Mouse (Mus musculus) hematopoietic stem cell, adult 5-6 weeks (primary cell): ENCODE measurements at regions not wholly inside any gene's neighbourhood (a gene's known extent, or its start where the extent isn't known, plus 50 kb on each side); places are given as distances from the start of the nearest gene placed in this dataset.

Experiments used
- ATAC-seq, 2 experiments: fragments of 125-278 bp in 1 of 2; replicated peaks in 1 of 2; 2 replicates each; pipeline ENCODE4 v1.8.0; 2016 to 2017; ENCODE audit warnings: inconsistent platforms in 2 of 2, mild to moderate bottlenecking in 2 of 2, moderate number of reproducible peaks in 2 of 2, low read depth in 1 of 2, moderate TSS enrichment in 1 of 2; ENCODE audit not compliant: low FRiP score in 2 of 2, poor library complexity in 2 of 2, severe bottlenecking in 2 of 2, insufficient read depth in 1 of 2, low TSS enrichment in 1 of 2

- peak; percentile 60 to 74 for ATAC-seq
Observed at GRCm38 (mm10) chr3:140738654-140739369, 473.3 kb downstream of the Pdha2 start.

GRCm38 (mm10) chr3:140716896-140717295 is 495.3 kb downstream of the Pdha2 start:
- ATAC-seq = no peak

- ATAC-seq = peak; percentile 55 to 56; a peak in 3 of 4 replicates
Observed at GRCm38 (mm10) chr3:140707591-140708131, 504.5 kb downstream of the Pdha2 start.

- ATAC-seq = no peak
Observed at GRCm38 (mm10) chr3:140706725-140707124, 505.4 kb downstream of the Pdha2 start.

- no peak for ATAC-seq
Observed at GRCm38 (mm10) chr3:140705536-140705935, 506.6 kb downstream of the Pdha2 start.

GRCm38 (mm10) chr3:140702929-140703328 is 509.2 kb downstream of the Pdha2 start:
- no peak for ATAC-seq

DNA sequence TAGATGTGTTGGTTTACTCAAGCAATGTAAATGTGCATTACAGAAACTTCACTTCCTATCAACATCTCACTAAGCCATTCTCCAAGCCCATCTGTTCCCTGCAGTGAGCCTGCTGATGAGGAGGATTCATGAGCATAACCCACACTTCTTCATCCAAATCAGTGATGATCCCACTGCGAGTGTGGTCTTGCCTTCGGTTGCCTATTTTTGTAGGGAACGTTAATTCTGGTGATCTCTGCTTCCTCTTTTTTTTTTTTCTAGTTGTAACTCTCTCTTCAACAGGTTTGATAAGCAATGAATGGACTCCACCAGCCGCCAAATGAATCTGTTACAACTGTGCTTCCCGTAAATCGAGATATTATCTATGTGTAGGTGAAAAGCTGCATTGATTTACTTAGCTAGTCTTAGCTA is 509.9 kb downstream of the Pdha2 start:
- ATAC-seq = no peak

- ATAC-seq = no peak
Observed at GRCm38 (mm10) chr3:140697295-140697694, 514.9 kb downstream of the Pdha2 start.

- no peak for ATAC-seq
Observed at GRCm38 (mm10) chr3:140682794-140683193, 529.4 kb downstream of the Pdha2 start.

GRCm38 (mm10) chr3:140645785-140646388 is 566.3 kb downstream of the Pdha2 start:
- ATAC-seq = no peak

- ATAC-seq = no peak
Observed at GRCm38 (mm10) chr3:140619885-140620284, 592.3 kb downstream of the Pdha2 start.
